Mouse (Mus musculus) forebrain, embryonic 15.5 days (tissue): ENCODE data around the gene Sipa1l2. TPM values are rescaled to one million over a fixed set of nuclear protein-coding genes. Genes with fewer than 3 reads are reported as not detected.
"Not testable (repeated sequence)": the region's sequence is repeated elsewhere in the genome, so short reads cannot be mapped to it uniquely, and the experiment has no call there.

Source experiments
- ATAC-seq: fragments of 200-750 bp; cut with Nextera tagmentation; replicated peaks from 2 replicates; pipeline ENCODE4 v1.8.0; 2017; ENCODE audit warnings: mild to moderate bottlenecking, moderate TSS enrichment, moderate library complexity
- H3K27ac ChIP-seq: fragments of 300-500 bp; sonication (generic); replicated peaks from 2 replicates; pipeline ENCODE4 v1.5.1; 2015; ENCODE audit warnings: mild to moderate bottlenecking, inconsistent platforms
- H3K27me3 ChIP-seq: fragments of 300-500 bp; sonication (generic); 2 replicates; pipeline ENCODE4 v1.6.1; 2015; ENCODE audit warnings: inconsistent platforms
- H3K36me3 ChIP-seq: fragments of 300-500 bp; sonication (generic); 2 replicates; pipeline ENCODE4 v1.6.1; 2015; ENCODE audit warnings: mild to moderate bottlenecking, inconsistent platforms
- H3K4me1 ChIP-seq: fragments of 300-500 bp; sonication (generic); 2 replicates; pipeline ENCODE4 v1.6.1; 2015; ENCODE audit warnings: inconsistent platforms
- H3K4me2 ChIP-seq: fragments of 300-500 bp; sonication (generic); replicated peaks from 2 replicates; pipeline ENCODE4 v1.6.1; 2015; ENCODE audit warnings: mild to moderate bottlenecking, inconsistent platforms
- H3K4me3 ChIP-seq: fragments of 300-500 bp; sonication (generic); 2 replicates; pipeline ENCODE4 v1.5.1; 2015; ENCODE audit warnings: mild to moderate bottlenecking, inconsistent platforms
- H3K9ac ChIP-seq: fragments of 300-500 bp; sonication (generic); replicated peaks from 2 replicates; pipeline ENCODE4 v1.6.1; 2015; ENCODE audit warnings: mild to moderate bottlenecking, inconsistent platforms
- H3K9me3 ChIP-seq: fragments of 300-500 bp; sonication (generic); 2 replicates; pipeline ENCODE4 v1.6.1; 2016; ENCODE audit warnings: inconsistent platforms
- WGBS: fragments of 180-500 bp; shearing (Covaris S2); methylation state at CpG from one replicate; pipeline ENCODE4 v1.1.7; 2015; ENCODE audit warnings: mixed read lengths; 5-methylcytosine and 5-hydroxymethylcytosine counted together
- polyA plus RNA-seq: library from polyadenylated mRNA; unstranded; fragments of >200 nt; fragmentation: Nextera tagmentation; extraction: Ambion mirVana; gene quantifications from 2 replicates; pipeline ENCODE4 v1.2.1, GENCODE M21; 2015

Gene Sipa1l2
- polyA plus RNA-seq, 1 experiment from 2014 or later = 32.0 TPM

- H3K36me3 ChIP-seq = no peaks in the 10 kb centered on the region
- no peaks in the 10 kb centered on the region for H3K27me3 ChIP-seq
- no peak overlapping the region for H3K4me3 ChIP-seq
- WGBS = 49% methylated on average over 14 of the region's 14 CpGs
- H3K4me1 ChIP-seq = peaks cover 11% of the 10 kb centered on the region
- no peaks in the 10 kb centered on the region for H3K9me3 ChIP-seq
- H3K4me2 ChIP-seq = no peak overlapping the region
- H3K9ac ChIP-seq = no peak overlapping the region
- no peak for ATAC-seq
- H3K27ac ChIP-seq = peak overlapping the region; percentile 17; the same call in 1 of the 2 replicates
These were observed 171.6 kb downstream of the Sipa1l2 start for GRCm38 (mm10) chr8:125397981-125398380.

DNA sequence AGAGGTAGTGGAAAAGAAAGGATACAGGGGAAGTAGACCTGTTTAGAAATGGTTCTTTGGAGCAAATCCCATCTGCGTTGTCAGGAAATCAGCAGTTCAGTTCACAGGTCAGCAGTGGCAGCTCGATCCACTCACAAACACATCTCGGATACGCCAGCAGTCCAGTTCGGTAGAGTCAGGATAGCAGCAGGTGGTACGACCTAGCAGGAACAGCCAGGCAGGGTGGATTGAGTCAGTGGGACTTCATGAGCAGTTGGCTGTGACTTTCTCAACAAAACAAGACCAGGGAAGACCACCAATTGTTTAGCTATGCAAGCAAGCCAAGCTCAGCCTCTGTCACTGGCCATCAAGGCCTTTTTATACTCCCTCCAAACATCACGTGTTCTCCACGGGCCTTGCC lies 173.9 kb downstream of the Sipa1l2 start:
- H3K36me3 ChIP-seq, H3K4me2 ChIP-seq, H3K27ac ChIP-seq, H3K27me3 ChIP-seq, H3K9ac ChIP-seq, H3K4me3 ChIP-seq, ATAC-seq, H3K9me3 ChIP-seq: not testable (repeated sequence)
- 78% methylated on average over 8 of the region's 8 CpGs for WGBS
- H3K4me1 ChIP-seq = peaks cover 22% of the 10 kb centered on the region

GRCm38 (mm10) chr8:125395032-125395431 lies 174.6 kb downstream of the Sipa1l2 start:
- WGBS = 46% methylated on average over 8 of the region's 8 CpGs
- ATAC-seq = peak; percentile 59
- no peaks in the 10 kb centered on the region for H3K9me3 ChIP-seq

GRCm38 (mm10) chr8:125391685-125392084 lies 177.9 kb downstream of the Sipa1l2 start:
- ATAC-seq = no peak
- no peak overlapping the region for H3K27ac ChIP-seq
- no peak overlapping the region for H3K9ac ChIP-seq
- no peaks in the 10 kb centered on the region for H3K9me3 ChIP-seq
- no peaks in the 10 kb centered on the region for H3K27me3 ChIP-seq
- H3K4me1 ChIP-seq = peaks cover 47% of the 10 kb centered on the region
- H3K36me3 ChIP-seq = no peaks in the 10 kb centered on the region
- H3K4me3 ChIP-seq = no peak overlapping the region
- whole genome bisulfite sequencing = 70% methylated on average over 7 of the region's 7 CpGs
- H3K4me2 ChIP-seq = no peak overlapping the region

More at GRCm38 (mm10) chr8:125395032-125395431, 174.6 kb downstream of the Sipa1l2 start:
- Histone ChIP-seq H3K4me1 (peaks cover 28% of the 10 kb centered on the region), H3K9ac (no peak overlapping the region), H3K27ac (no peak overlapping the region), H3K4me3 (no peak overlapping the region), H3K27me3 (no peaks in the 10 kb centered on the region), H3K36me3 (no peaks in the 10 kb centered on the region), H3K4me2 (no peak overlapping the region)

GRCm38 (mm10) chr8:125391271-125391670 lies 178.3 kb downstream of the Sipa1l2 start:
- peaks cover 51% of the 10 kb centered on the region for H3K4me1 ChIP-seq
- no peaks in the 10 kb centered on the region for H3K36me3 ChIP-seq
- H3K9me3 ChIP-seq = no peaks in the 10 kb centered on the region
- no peak overlapping the region for H3K4me2 ChIP-seq
- H3K4me3 ChIP-seq = no peak overlapping the region
- ATAC-seq = no peak
- peak overlapping the region; percentile 90 for H3K27ac ChIP-seq
- WGBS = 77% methylated on average over 8 of the region's 8 CpGs
- no peak overlapping the region for H3K9ac ChIP-seq
- H3K27me3 ChIP-seq = no peaks in the 10 kb centered on the region

GRCm38 (mm10) chr8:125390506-125390895 lies 179.1 kb downstream of the Sipa1l2 start:
- peaks cover 58% of the 10 kb centered on the region for H3K4me1 ChIP-seq

DNA sequence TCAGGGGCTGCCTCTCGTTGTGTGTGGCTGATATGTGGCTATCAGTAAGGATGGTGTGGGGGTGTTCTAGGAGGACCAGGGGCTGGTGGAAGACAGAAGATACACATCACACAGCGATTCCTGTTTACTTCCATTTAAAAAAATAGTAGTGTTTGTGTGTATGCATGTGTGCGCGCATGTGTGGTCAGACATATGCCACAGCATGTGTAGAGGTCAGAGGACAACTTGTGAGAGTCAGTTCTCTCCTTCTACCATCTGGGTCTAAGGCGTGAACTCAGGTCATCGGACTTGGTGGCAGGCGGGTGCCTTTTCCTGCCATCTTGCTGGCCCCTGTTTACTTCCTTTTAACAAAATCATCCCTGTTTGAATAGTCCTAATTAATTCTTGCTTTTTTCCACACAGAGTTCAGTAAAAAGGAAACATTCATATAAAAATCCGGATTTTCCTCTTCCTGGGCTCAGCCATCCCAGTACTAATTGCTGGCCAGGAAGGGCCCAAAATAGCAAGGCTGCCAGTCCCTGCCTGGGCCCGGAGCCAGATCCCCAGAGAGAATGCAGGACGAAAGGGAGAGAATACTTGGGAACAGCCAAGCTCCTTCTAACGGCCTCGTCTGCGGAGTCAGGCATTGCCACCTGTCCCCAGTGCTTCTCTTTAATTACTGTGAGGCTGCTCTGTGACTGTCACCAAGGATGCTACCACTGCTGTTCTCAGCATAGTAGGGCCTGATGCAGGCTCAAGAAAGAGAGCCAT lies 179.7 kb downstream of the Sipa1l2 start:
- 39% methylated on average over 13 of the region's 13 CpGs for WGBS

More at GRCm38 (mm10) chr8:125390506-125390895, 179.1 kb downstream of the Sipa1l2 start:
- peak overlapping the region; percentile 7; the same call in 1 of the 2 replicates for H3K9ac ChIP-seq
- peak; percentile 10; the same call in 1 of the 2 replicates for ATAC-seq
- H3K4me3 ChIP-seq = no peak overlapping the region
- H3K27ac ChIP-seq = peak overlapping the region; percentile 90
- no peaks in the 10 kb centered on the region for H3K27me3 ChIP-seq
- no peaks in the 10 kb centered on the region for H3K9me3 ChIP-seq
- no peak overlapping the region for H3K4me2 ChIP-seq
- H3K36me3 ChIP-seq = no peaks in the 10 kb centered on the region
- 29% methylated on average over 6 of the region's 6 CpGs for WGBS

GRCm38 (mm10) chr8:125389280-125389679 lies 180.3 kb downstream of the Sipa1l2 start:
- no peaks in the 10 kb centered on the region for H3K9me3 ChIP-seq
- H3K9ac ChIP-seq = no peak overlapping the region
- peak overlapping the region; percentile 90 for H3K27ac ChIP-seq
- H3K4me3 ChIP-seq = no peak overlapping the region
- no peaks in the 10 kb centered on the region for H3K36me3 ChIP-seq
- peak; percentile 24; the same call in 1 of the 2 replicates for ATAC-seq
- WGBS = 24% methylated on average over 5 of the region's 5 CpGs
- no peak overlapping the region for H3K4me2 ChIP-seq
- no peaks in the 10 kb centered on the region for H3K27me3 ChIP-seq
- peaks cover 57% of the 10 kb centered on the region for H3K4me1 ChIP-seq

More for the DNA sequence above, 179.7 kb downstream of the Sipa1l2 start:
- Histone ChIP-seq H3K9ac (no peak overlapping the region; the same call in 1 of the 2 replicates), H3K27me3 (no peaks in the 10 kb centered on the region), H3K4me2 (no peak overlapping the region), H3K36me3 (no peaks in the 10 kb centered on the region), H3K4me3 (no peak overlapping the region), H3K27ac (peak overlapping the region; percentile 90), H3K4me1 (peaks cover 60% of the 10 kb centered on the region), H3K9me3 (no peaks in the 10 kb centered on the region)
- peak; percentile 50 for ATAC-seq

DNA sequence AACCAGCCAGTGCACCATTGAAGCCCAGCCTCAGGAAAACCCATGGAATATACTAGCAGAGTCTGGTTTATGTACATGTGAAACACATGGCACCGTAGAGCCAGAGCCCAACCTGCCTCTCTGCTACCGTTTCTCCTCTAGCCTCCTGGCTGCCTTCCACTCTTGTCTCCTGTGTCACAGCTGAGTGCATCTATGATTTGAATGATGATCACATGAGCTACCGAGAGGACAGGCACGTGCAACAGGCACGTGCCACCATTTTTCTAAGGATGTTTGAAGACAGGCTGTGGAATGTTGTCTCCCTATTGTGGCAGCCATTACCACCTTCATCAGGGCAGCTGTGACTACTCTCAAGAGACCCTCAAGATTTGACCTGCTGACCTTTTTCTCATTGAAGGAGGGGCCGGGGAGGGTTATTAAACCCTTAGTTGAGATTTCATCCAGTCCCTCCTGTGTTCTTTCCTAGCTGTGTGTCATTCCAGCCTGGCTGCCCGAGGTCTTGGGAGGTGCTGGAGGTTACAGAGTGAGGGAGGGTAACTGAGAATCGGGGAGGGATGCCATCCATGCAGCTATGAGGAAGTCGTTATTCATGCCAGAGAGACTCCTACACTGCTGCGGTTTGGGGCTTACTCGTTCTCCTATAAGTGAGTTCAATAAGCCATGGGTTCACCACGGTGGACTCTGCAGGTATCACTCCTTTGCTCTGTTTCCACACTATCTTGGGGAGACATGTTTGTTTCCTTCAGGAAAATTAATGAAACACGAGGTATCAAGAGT lies 181.0 kb downstream of the Sipa1l2 start:
- Histone ChIP-seq H3K4me1 (peaks cover 56% of the 10 kb centered on the region), H3K36me3 (no peaks in the 10 kb centered on the region), H3K9me3 (no peaks in the 10 kb centered on the region), H3K27me3 (no peaks in the 10 kb centered on the region), H3K4me3 (no peak overlapping the region), H3K27ac (peak overlapping the region; percentile 90), H3K9ac (no peak overlapping the region), H3K4me2 (no peak overlapping the region)
- 68% methylated on average over 13 of the region's 13 CpGs for WGBS
- no peak for ATAC-seq

DNA sequence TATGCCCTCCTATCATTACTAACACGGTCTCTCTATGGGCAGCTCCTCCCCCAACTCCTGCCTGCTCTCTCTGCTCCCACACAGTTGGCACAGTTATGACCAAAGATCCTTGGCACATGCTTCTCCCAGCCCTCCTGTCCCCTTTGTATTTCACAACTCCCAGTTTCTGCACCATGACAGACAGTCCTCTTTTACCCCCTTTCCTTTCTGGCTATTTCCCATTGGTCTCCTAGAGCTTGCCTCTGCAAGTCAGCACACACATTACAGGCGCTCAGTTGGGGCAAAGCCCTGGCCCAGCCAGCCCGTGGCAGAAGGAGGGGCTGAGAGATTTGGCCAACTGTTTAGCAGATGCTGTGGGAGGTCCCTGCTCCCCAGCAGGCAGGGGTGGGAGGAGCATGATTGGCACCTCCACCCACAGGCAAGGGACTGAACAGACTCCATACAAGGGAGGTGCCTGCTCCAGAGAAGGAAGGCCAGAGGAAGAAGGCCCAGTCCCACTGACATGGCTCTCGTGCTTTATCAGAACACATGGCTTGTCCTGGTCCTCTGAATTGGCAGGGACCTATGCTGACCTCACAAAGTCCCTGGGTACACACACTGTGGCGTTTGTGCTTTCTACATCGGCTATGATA lies 184.0 kb downstream of the Sipa1l2 start:
- H3K36me3 ChIP-seq = no peaks in the 10 kb centered on the region
- H3K9ac ChIP-seq = no peak overlapping the region
- peak overlapping the region; percentile 78 for H3K27ac ChIP-seq
- H3K9me3 ChIP-seq = no peaks in the 10 kb centered on the region
- H3K4me1 ChIP-seq = peaks cover 45% of the 10 kb centered on the region
- no peak overlapping the region for H3K4me2 ChIP-seq
- 7% methylated on average over 6 of the region's 6 CpGs for WGBS
- no peak overlapping the region for H3K4me3 ChIP-seq
- H3K27me3 ChIP-seq = no peaks in the 10 kb centered on the region
- ATAC-seq = peak; percentile 89

GRCm38 (mm10) chr8:125384551-125385183 lies 184.9 kb downstream of the Sipa1l2 start:
- 94% methylated on average over 4 of the region's 4 CpGs for WGBS
- peak overlapping the region; percentile 78 for H3K27ac ChIP-seq

More at GRCm38 (mm10) chr8:125384551-125385183, 184.9 kb downstream of the Sipa1l2 start:
- no peak overlapping the region for H3K4me2 ChIP-seq
- peaks cover 35% of the 10 kb centered on the region for H3K4me1 ChIP-seq
- ATAC-seq = no peak
- H3K9ac ChIP-seq = no peak overlapping the region
- H3K27me3 ChIP-seq = no peaks in the 10 kb centered on the region
- no peaks in the 10 kb centered on the region for H3K9me3 ChIP-seq
- no peaks in the 10 kb centered on the region for H3K36me3 ChIP-seq
- no peak overlapping the region for H3K4me3 ChIP-seq
